Mouse (Mus musculus) stomach, embryonic 14.5 days (tissue): ENCODE measurements around the gene Man1c1. TPM values are rescaled to one million over a fixed set of nuclear protein-coding genes. Genes with fewer than 3 reads are reported as not detected.
A peak's percentile ranks its signal among the peaks of the same experiment; 100 is the strongest.

Experiments used
- ATAC-seq: fragments of 200-750 bp; cut with Nextera tagmentation; 2 replicates; pipeline ENCODE4 v1.8.0; 2017; ENCODE audit warnings: low read depth, moderate TSS enrichment; ENCODE audit not compliant: insufficient number of reproducible peaks, insufficient read depth, low FRiP score
- H3K27ac ChIP-seq: fragments of 300-500 bp; sonication (generic); 2 replicates; pipeline ENCODE4 v1.5.1; 2014; ENCODE audit warnings: mild to moderate bottlenecking, low read length, moderate library complexity, mixed read lengths
- H3K27me3 ChIP-seq: fragments of 300-500 bp; sonication (generic); 2 replicates; pipeline ENCODE4 v1.6.1; 2014; ENCODE audit warnings: low read length, control low read depth, mixed read lengths; ENCODE audit not compliant: control insufficient read depth, insufficient read depth
- H3K36me3 ChIP-seq: fragments of 300-500 bp; sonication (generic); 2 replicates; pipeline ENCODE4 v1.6.1; 2014; ENCODE audit warnings: mild to moderate bottlenecking, control low read depth, low read length, moderate library complexity, mixed read lengths; ENCODE audit not compliant: control insufficient read depth, insufficient read depth
- H3K4me1 ChIP-seq: fragments of 300-500 bp; sonication (generic); 2 replicates; pipeline ENCODE4 v1.6.1; 2014; ENCODE audit warnings: low read length, control low read depth, mixed read lengths; ENCODE audit not compliant: control insufficient read depth, insufficient read depth
- H3K4me2 ChIP-seq: fragments of 300-500 bp; sonication (generic); replicated peaks from 2 replicates; pipeline ENCODE4 v1.6.1; 2014; ENCODE audit warnings: low read depth, low read length, control low read depth
- H3K4me3 ChIP-seq: fragments of 300-500 bp; sonication (generic); 2 replicates; pipeline ENCODE4 v1.5.1; 2014; ENCODE audit warnings: low read depth, low read length, control low read depth
- H3K9ac ChIP-seq: fragments of 300-500 bp; sonication (generic); replicated peaks from 2 replicates; pipeline ENCODE4 v1.6.1; 2014; ENCODE audit warnings: low read depth, mild to moderate bottlenecking, control low read depth, low read length, moderate library complexity, mixed read lengths
- H3K9me3 ChIP-seq: fragments of 300-500 bp; sonication (generic); 2 replicates; pipeline ENCODE4 v1.6.1; 2016; ENCODE audit warnings: low read depth, low read length, control low read depth; ENCODE audit not compliant: control insufficient read depth
- WGBS: fragments of 180-500 bp; shearing (Covaris S2); extraction: QIAGEN DNeasy Blood & Tissue Kit; methylation state at CpG from one replicate; pipeline ENCODE4 v1.1.7; 2014; 5-methylcytosine and 5-hydroxymethylcytosine counted together
- polyA plus RNA-seq: library from polyadenylated mRNA; unstranded; fragments of >200 nt; fragmentation: Nextera tagmentation; extraction: Ambion mirVana; gene quantifications from 2 replicates; pipeline ENCODE4 v1.2.1, GENCODE M21; 2014

Gene Man1c1
- polyA plus RNA-seq, 1 experiment from 2014 or later = 1.7 TPM

DNA sequence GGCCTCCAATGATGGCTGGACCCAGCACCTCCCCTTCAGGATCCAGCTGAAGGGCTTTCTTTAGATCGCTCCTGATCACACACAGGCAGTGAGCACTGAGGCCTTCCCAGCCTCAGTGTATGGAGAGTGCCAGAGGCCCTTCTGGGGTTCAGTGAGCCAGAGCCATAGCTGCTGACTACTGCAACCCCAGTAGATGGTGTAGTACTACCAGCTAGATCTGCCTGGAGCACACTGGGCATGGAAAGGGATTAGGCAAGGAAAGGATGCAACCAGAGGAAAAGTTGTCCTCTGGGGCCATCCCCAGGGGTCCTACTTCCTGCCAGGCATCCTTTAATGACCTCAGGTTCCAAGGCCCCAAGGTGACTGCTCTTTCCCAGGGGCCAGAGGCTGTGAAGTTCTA is 150.5 kb downstream of the Man1c1 start:
- H3K4me1 ChIP-seq = peaks cover 4% of the 10 kb centered on the region; the same call in 1 of the 2 replicates
- H3K27me3 ChIP-seq = no peaks in the 10 kb centered on the region
- no peak for ATAC-seq
- 76% methylated on average over 1 of the region's 1 CpGs for WGBS
- H3K4me2 ChIP-seq = no peak overlapping the region
- no peak overlapping the region for H3K27ac ChIP-seq
- H3K9me3 ChIP-seq = peaks cover 9% of the 10 kb centered on the region
- no peak overlapping the region for H3K4me3 ChIP-seq
- H3K9ac ChIP-seq = no peak overlapping the region
- H3K36me3 ChIP-seq = no peaks in the 10 kb centered on the region

DNA sequence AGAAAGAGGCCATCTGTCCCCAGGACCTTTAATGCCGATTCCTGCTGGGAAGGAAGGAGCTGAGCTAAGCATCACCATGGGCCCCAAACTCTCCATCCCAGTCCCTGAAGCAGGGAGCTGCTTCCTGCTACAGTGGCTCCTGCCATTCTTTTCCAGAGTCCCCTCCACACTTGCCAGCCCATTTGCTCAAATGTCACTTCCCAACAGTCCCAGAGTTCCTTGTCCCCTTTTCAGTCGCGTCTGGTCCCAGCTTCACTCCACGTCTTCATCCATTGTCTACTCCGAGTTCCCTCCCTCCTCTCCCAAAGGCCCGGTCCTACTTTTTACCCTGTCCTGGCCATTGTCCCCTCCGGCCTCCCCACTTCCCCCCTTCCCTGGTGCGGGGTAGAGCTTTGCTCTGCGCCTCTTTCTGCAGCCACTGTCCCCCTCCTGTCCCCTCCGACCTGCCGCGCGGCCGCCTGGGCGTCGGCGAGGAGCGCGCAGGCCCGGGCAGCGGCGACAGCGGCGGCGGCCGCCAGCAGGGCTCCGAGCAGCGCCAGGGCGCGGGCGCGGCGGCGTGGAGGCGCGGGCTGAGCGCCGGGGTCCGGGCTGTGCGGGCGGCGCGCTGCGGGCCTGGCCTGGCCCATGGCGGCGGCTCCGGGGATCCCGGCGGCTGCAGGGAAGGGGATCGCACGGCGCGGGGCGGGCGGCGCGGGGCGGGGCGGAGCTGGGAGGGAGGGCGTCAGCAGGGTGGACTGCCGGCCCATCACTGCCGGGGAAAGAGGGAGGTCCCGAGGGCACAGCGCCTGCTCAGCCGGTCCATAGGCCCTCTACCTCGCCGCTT is 152.4 kb downstream of the Man1c1 start, which contains the start of gene Selenon:
TSS of gene Selenon (minus strand) at position 673 of the 823 bp plus-strand sequence.
- WGBS = under 1% methylated on average over 63 of the region's 67 CpGs
- H3K4me1 ChIP-seq = peaks cover 12% of the 10 kb centered on the region; the same call in 1 of the 2 replicates
- peak within 1 kb of the TSS; percentile 50 for H3K4me2 ChIP-seq
- peak within 1 kb of the TSS; percentile 90 for H3K9ac ChIP-seq
- peaks cover 9% of the 10 kb centered on the region for H3K36me3 ChIP-seq
- H3K4me3 ChIP-seq = peak within 1 kb of the TSS; percentile 60
- H3K9me3 ChIP-seq = peaks cover 9% of the 10 kb centered on the region
- peak; percentile 89; the same call in 1 of the 2 replicates for ATAC-seq
- H3K27me3 ChIP-seq = no peaks in the 10 kb centered on the region
- peak within 1 kb of the TSS; percentile 53 for H3K27ac ChIP-seq

DNA sequence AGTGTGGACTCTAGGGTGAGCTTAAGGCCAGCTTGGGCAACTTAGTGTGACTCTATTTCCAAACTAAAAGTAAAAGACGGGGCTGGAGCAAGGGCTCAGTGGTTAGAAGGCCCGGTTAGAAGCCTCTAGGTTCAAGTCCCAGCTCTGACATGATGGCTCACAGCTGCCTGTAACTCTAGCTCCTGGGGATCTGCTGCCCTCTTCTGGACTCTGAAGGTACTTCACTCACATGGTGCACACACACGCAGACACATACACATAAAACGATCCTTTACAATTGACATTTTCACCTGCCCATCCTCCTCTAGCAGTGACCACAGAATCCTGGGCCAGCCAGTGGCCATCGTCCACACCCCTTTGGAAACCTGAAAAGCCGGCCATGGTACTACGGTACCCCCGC is 154.2 kb downstream of the Man1c1 start:
- 96% methylated on average over 8 of the region's 8 CpGs for WGBS
- peaks cover 9% of the 10 kb centered on the region for H3K9me3 ChIP-seq
- H3K4me3 ChIP-seq = no peak overlapping the region
- no peak overlapping the region for H3K27ac ChIP-seq
- H3K4me2 ChIP-seq = no peak overlapping the region
- H3K9ac ChIP-seq = no peak overlapping the region
- no peaks in the 10 kb centered on the region for H3K27me3 ChIP-seq
- peaks cover 12% of the 10 kb centered on the region; the same call in 1 of the 2 replicates for H3K4me1 ChIP-seq
- peaks cover 14% of the 10 kb centered on the region for H3K36me3 ChIP-seq
- ATAC-seq = no peak

DNA sequence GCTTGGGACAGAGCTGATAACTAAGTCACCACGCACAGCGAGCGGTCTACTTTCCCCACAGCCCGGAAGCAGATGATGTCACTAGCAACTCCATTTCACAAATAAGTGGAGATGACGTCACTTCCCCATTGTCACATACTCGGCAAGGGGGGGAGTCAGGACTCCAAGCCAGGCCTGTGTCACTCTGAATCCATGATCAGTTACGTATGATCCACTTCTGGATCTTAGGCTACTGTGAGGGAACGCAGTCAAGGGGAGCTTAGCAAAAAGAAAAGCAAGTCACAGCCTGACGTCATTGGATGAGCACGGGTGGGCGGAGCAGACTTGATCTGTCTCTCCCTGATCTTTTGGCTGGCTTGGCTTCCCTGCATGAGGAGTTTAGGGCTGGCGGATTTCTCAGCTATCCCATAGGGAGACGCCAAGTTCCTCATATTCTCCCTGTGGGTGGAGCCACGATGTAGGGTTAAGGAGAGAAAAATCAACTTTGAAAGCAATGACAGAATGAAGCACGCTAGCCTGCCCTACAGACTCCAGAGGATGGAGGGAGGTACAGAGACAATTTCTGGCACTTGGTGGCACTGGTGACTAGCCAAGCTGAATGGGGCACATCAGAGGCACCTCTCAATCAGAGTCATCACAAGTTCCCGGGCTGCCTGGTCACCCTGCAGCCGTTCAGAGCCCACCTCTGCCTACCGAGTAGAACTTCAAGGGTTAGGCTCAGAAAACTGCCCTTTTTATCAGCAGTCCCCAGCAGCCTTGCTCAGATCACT is 155.7 kb downstream of the Man1c1 start:
- H3K9me3 ChIP-seq = peaks cover 9% of the 10 kb centered on the region
- H3K27me3 ChIP-seq = no peaks in the 10 kb centered on the region
- H3K4me2 ChIP-seq = no peak overlapping the region
- H3K27ac ChIP-seq = no peak overlapping the region
- peaks cover 24% of the 10 kb centered on the region for H3K36me3 ChIP-seq
- no peak overlapping the region for H3K9ac ChIP-seq
- no peak overlapping the region for H3K4me3 ChIP-seq
- peaks cover 12% of the 10 kb centered on the region; the same call in 1 of the 2 replicates for H3K4me1 ChIP-seq
- ATAC-seq = no peak
- WGBS = 64% methylated on average over 18 of the region's 18 CpGs

DNA sequence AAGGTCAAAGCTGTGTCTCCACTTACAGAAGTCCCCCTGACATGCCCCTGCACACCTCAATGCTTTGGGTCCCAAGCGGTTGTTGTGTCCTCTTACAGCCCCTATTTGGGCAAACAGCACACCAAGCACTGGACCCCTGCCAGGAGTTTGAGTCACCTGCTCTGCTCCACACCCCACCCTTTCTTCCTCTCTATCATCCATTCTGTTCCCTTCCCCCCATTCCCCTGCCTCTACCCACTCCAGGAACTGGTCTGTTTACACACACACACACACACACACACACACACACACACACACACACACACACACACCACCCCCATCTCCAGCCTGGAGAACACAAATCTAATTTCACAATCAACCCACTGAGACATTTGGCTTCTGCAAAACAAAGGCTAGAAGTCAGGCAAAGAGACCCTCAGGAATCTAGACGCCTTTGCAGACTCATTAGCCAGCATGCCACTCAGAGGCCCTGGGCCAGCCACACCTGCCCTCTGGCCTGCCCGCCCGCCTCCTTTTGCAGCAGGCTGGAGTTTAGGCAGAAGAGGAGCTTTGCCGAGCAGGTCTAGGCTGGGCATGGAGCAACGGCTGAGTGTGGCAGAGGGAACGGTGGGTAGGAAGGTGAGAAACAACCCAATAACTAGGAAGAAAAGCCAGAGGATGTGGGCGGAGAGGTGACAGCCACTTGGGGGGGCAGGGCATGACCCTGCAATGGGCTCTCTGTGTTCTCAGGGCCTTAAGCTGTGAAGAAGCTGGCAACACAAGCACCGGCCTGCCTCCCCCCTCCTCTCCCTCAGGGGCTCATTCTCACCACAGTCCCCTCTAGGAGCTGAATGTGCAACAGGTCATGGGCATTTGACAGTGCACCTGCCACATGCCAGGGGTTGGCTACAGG is 157.0 kb downstream of the Man1c1 start:
- ATAC-seq = no peak
- Histone ChIP-seq H3K9ac (no peak overlapping the region), H3K27me3 (no peaks in the 10 kb centered on the region), H3K36me3 (peaks cover 35% of the 10 kb centered on the region), H3K4me2 (no peak overlapping the region), H3K4me1 (peaks cover 12% of the 10 kb centered on the region; the same call in 1 of the 2 replicates), H3K27ac (0 out of 2 replicates have a peak overlapping the region, but pooled peaks have one; percentile 11), H3K4me3 (no peak overlapping the region), H3K9me3 (peaks cover 9% of the 10 kb centered on the region)
- 62% methylated on average over 9 of the region's 9 CpGs for WGBS

DNA sequence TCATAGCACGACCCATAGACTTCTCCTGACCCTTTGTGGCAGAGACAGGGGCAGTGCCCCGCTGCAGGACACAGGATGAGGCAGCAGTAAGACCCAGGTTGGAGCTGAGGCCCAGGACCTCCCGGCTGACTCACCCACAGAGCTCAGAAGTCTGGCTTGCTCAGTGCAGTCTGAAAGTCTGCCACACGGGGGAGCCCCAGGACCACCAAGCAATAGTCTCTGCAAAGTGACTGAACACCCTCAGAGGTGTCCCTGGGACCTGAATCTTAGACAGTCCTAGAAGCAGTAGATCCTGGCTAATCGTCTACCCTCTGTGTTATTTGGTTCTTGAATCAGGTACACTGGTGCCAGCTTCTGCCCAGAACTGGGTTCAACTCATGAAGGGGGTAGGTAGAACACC is 160.8 kb downstream of the Man1c1 start:
- Histone ChIP-seq H3K9me3 (no peaks in the 10 kb centered on the region), H3K4me3 (no peak overlapping the region), H3K36me3 (peaks cover 61% of the 10 kb centered on the region), H3K27ac (no peak overlapping the region), H3K27me3 (no peaks in the 10 kb centered on the region), H3K4me2 (no peak overlapping the region), H3K4me1 (peaks cover 8% of the 10 kb centered on the region; the same call in 1 of the 2 replicates), H3K9ac (no peak overlapping the region)
- peak; percentile 43; the same call in 1 of the 2 replicates for ATAC-seq
- 9% methylated on average over 5 of the region's 5 CpGs for WGBS

DNA sequence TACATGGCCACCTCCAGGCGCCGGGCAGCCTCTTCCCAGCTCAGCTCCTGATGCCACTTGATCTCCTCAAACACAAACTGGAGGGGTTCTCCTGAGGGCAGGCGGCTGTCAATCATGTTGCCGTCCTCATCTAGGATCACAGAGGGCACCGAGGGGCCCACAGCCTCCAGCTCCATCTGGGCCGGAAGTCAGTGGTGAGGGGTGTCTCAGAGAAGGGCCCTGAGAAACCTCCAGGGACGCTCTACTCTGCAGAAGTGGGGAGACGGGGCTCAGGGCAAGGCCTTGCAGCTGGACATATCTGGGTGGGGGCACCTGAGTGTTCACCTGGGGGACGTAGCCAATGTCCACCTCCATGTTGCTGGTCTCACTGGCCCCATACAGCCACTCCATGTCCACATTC is 161.4 kb downstream of the Man1c1 start:
- H3K4me3 ChIP-seq = no peak overlapping the region
- no peak overlapping the region for H3K9ac ChIP-seq
- no peak for ATAC-seq
- H3K27ac ChIP-seq = no peak overlapping the region
- no peak overlapping the region for H3K4me2 ChIP-seq
- peaks cover 7% of the 10 kb centered on the region; the same call in 1 of the 2 replicates for H3K4me1 ChIP-seq
- 93% methylated on average over 9 of the region's 9 CpGs for WGBS
- no peaks in the 10 kb centered on the region for H3K27me3 ChIP-seq
- peaks cover 59% of the 10 kb centered on the region for H3K36me3 ChIP-seq
- H3K9me3 ChIP-seq = no peaks in the 10 kb centered on the region
